ENCODE assay signal across 9 mouse cellular contexts in the genomic region with DNA sequence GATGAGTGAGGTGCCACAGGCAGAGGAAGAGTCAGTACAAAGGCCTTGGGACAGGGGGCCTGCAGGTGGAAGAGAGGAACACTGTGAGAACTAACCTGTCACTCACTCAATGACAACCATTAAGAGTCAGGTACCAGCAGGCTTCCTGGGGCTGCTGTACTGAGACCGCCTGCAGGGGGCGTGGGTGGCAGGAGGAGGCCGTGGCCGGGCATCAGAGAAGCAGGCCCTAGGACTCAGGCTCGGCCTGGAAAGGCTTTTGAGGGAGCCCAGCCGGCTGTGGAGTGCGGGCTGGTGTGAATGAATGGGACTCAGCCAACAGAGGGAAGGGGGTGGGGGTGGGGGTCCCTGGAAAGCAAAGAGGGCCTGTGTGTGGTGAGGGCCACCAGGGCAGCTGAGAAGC.
DNase-seq lines count a peak whose midpoint lies in the region; ATAC-seq lines count a peak whose summit lies in the region.
"Had no signal": no experiment of that assay in that cellular context is flagged by ENCODE, and none has a peak within 500 bp of the region (broad histone marks: within the 10 kb centered on the region; RNA-seq: fewer than 3 reads in every experiment).

No protein-coding gene starts in this region.

- H3K27ac ChIP-seq in kidney, embryonic 14.5 days (ENCODE audit: low read depth, low read length), result no peak overlapping the region
- peak overlapping the region; percentile 71 for H3K27ac ChIP-seq in forebrain, embryonic 10.5 days
- H3K27ac ChIP-seq in liver, embryonic 13.5 days, result no peak overlapping the region
- peak overlapping the region; percentile 34; the same call in 1 of the 2 replicates for H3K27ac ChIP-seq in neural tube, embryonic 11.5 days (ENCODE audit: low read depth, low read length)
- H3K27ac ChIP-seq: stomach, embryonic 15.5 days had no signal

- ATAC-seq in kidney, embryonic 14.5 days (ENCODE audit: low FRiP score, low TSS enrichment), result no peak
- ATAC-seq in liver, embryonic 13.5 days (ENCODE audit: low read depth), result no peak
- ATAC-seq in neural tube, embryonic 11.5 days (ENCODE audit: insufficient read depth, low FRiP score, low TSS enrichment), result no peak
- ATAC-seq in frontal cortex, adult (ENCODE audit: low TSS enrichment), result no peak

- WGBS in kidney, embryonic 14.5 days, result 16% methylated on average over 7 of the region's 7 CpGs
- 6% methylated on average over 7 of the region's 7 CpGs for WGBS in forebrain, embryonic 10.5 days
- 8% methylated on average over 7 of the region's 7 CpGs for WGBS in liver, embryonic 13.5 days (ENCODE audit: insufficient replicate concordance)
- 8% methylated on average over 7 of the region's 7 CpGs for WGBS in neural tube, embryonic 11.5 days

- DNase-seq in kidney, adult 9 months, result peak; percentile 46
- DNase-seq in R1 (ENCODE audit: low read depth, low spot score), result peak; percentile 74
- DNase-seq in forebrain, embryonic 10.5 days (ENCODE audit: extremely low spot score, low spot score), result peak; percentile 68
- DNase-seq in liver, embryonic 13.5 days, result peak; percentile 73
- peak; percentile 65 for DNase-seq in neural tube, embryonic 11.5 days (ENCODE audit: low spot score)
- no peak for DNase-seq in ovary, postnatal 10 days (ENCODE audit: low spot score)

- no peak overlapping the region for H3K9ac ChIP-seq in kidney, embryonic 14.5 days (ENCODE audit: low read depth, low read length)
- no peak overlapping the region; the same call in 1 of the 2 replicates for H3K9ac ChIP-seq in liver, embryonic 13.5 days
- no peak overlapping the region for H3K9ac ChIP-seq in neural tube, embryonic 11.5 days (ENCODE audit: low read length)
- H3K9ac ChIP-seq: stomach, embryonic 15.5 days had no signal

- H3K36me3 ChIP-seq in kidney, embryonic 14.5 days (ENCODE audit: control insufficient read depth, insufficient read depth, low read length), result no peaks in the 10 kb centered on the region
- no peaks in the 10 kb centered on the region for H3K36me3 ChIP-seq in forebrain, embryonic 10.5 days (replicated peaks)
- no peaks in the 10 kb centered on the region for H3K36me3 ChIP-seq in liver, embryonic 13.5 days
- H3K36me3 ChIP-seq in neural tube, embryonic 11.5 days (ENCODE audit: control insufficient read depth, insufficient read depth, low read length), result no peaks in the 10 kb centered on the region
- H3K36me3 ChIP-seq: stomach, embryonic 15.5 days had no signal

- H3K9me3 ChIP-seq in kidney, embryonic 14.5 days (ENCODE audit: control insufficient read depth, low read length), result no peaks in the 10 kb centered on the region
- no peaks in the 10 kb centered on the region for H3K9me3 ChIP-seq in forebrain, embryonic 10.5 days
- no peaks in the 10 kb centered on the region for H3K9me3 ChIP-seq in liver, embryonic 13.5 days (replicated peaks)
- H3K9me3 ChIP-seq in neural tube, embryonic 11.5 days (ENCODE audit: control insufficient read depth, low read length), result no peaks in the 10 kb centered on the region
- H3K9me3 ChIP-seq: stomach, embryonic 15.5 days had no signal

- no peak overlapping the region for H3K4me2 ChIP-seq in kidney, embryonic 14.5 days (replicated peaks; ENCODE audit: low read depth, low read length)
- H3K4me2 ChIP-seq in liver, embryonic 13.5 days, result no peak overlapping the region
- H3K4me2 ChIP-seq in neural tube, embryonic 11.5 days (ENCODE audit: low read depth), result no peak overlapping the region
- H3K4me2 ChIP-seq: stomach, embryonic 15.5 days had no signal

- peaks cover 14% of the 10 kb centered on the region; the same call in 1 of the 2 replicates for H3K4me1 ChIP-seq in kidney, embryonic 14.5 days (ENCODE audit: control insufficient read depth, insufficient read depth, low read length)
- peaks cover 86% of the 10 kb centered on the region for H3K4me1 ChIP-seq in forebrain, embryonic 10.5 days
- peaks cover 63% of the 10 kb centered on the region for H3K4me1 ChIP-seq in liver, embryonic 13.5 days (replicated peaks)
- peaks cover 25% of the 10 kb centered on the region for H3K4me1 ChIP-seq in neural tube, embryonic 11.5 days (ENCODE audit: control insufficient read depth, insufficient read depth, low read length)

- no peak overlapping the region for H3K4me3 ChIP-seq in kidney, embryonic 14.5 days (ENCODE audit: low read length)
- no peak overlapping the region for H3K4me3 ChIP-seq in forebrain, embryonic 10.5 days
- no peak overlapping the region for H3K4me3 ChIP-seq in liver, embryonic 13.5 days (replicated peaks)
- no peak overlapping the region for H3K4me3 ChIP-seq in neural tube, embryonic 11.5 days (ENCODE audit: low read depth, low read length)
- H3K4me3 ChIP-seq: stomach, embryonic 15.5 days had no signal

- H3K27me3 ChIP-seq in kidney, embryonic 14.5 days (ENCODE audit: control insufficient read depth, insufficient read depth, low read length), result no peaks in the 10 kb centered on the region
- peaks cover 92% of the 10 kb centered on the region for H3K27me3 ChIP-seq in forebrain, embryonic 10.5 days (ENCODE audit: poor library complexity, severe bottlenecking)
- H3K27me3 ChIP-seq in liver, embryonic 13.5 days, result peaks cover 26% of the 10 kb centered on the region
- H3K27me3 ChIP-seq in neural tube, embryonic 11.5 days (ENCODE audit: control insufficient read depth, insufficient read depth, low read length), result no peaks in the 10 kb centered on the region
- H3K27me3 ChIP-seq: stomach, embryonic 15.5 days had no signal

Comparison
In these comparisons a context has a peak if more than half of its experiments do, and no peak if none do; other contexts are left out.
1. H3K27ac ChIP-seq: peak in forebrain, embryonic 10.5 days (single experiment) and neural tube, embryonic 11.5 days (single experiment); none in kidney, embryonic 14.5 days (single experiment) and liver, embryonic 13.5 days (single experiment).